Mouse (Mus musculus) adrenal gland, postnatal 36 days (tissue): ENCODE results near the gene Sspo. TPM values are rescaled to one million over a fixed set of nuclear protein-coding genes. Genes with fewer than 3 reads are reported as not detected.

Source experiments
- DNase-seq, 2 experiments: peaks; one replicate each; pipeline ENCODE4 v3.0.0; 2021; ENCODE audit warnings: mixed read lengths in 1 of 2
- long read RNA-seq, 2 experiments: library from polyadenylated mRNA; stranded (forward); transcript quantifications; one replicate each; pipeline ENCODE4 v2.0.0; 2021; ENCODE audit warnings: borderline sequencing depth in 2 of 2
- total RNA-seq, 2 experiments: library from RNA; stranded (reverse); gene quantifications; 2 replicates each; pipeline ENCODE4 v1.2.3; 2021

The Sspo gene
- 1 to 10 TPM; 1.9 to 2.4 TPM for total RNA-seq
- long read RNA-seq, experiment 1, partial matches to known transcripts = 2 of 3 reads
- long read RNA-seq, experiment 1, other reads (novel, unspliced or antisense) = 1 of 3 reads
- long read RNA-seq, experiment 2, partial matches to known transcripts = 0 of 1 reads
- long read RNA-seq, experiment 2, other reads (novel, unspliced or antisense) = 1 of 1 reads

GRCm38 (mm10) chr6:48447929-48448328 is at the start of gene Sspo:
Gene Sspo (plus strand): TSS chr6:48448229.
- no peak for DNase-seq

- DNase-seq = no peak
Observed at GRCm38 (mm10) chr6:48399906-48400305, 48.1 kb upstream of the Sspo start.

GRCm38 (mm10) chr6:48404071-48404470 is 44.0 kb upstream of the Sspo start:
- no peak for DNase-seq

GRCm38 (mm10) chr6:48409726-48410343 is 38.2 kb upstream of the Sspo start:
- no peak for DNase-seq

- DNase-seq = no peak
Observed at GRCm38 (mm10) chr6:48410551-48410950, 37.5 kb upstream of the Sspo start.

GRCm38 (mm10) chr6:48411193-48412092 is 36.6 kb upstream of the Sspo start:
- peak; percentile 43 to 49 for DNase-seq

- no peak for DNase-seq
Observed at GRCm38 (mm10) chr6:48412147-48412546, 35.9 kb upstream of the Sspo start.

- no peak for DNase-seq
Observed at GRCm38 (mm10) chr6:48412662-48413061, 35.4 kb upstream of the Sspo start.

- DNase-seq = no peak
Observed at GRCm38 (mm10) chr6:48413081-48413480, 34.9 kb upstream of the Sspo start.

- DNase-seq = no peak
Observed at GRCm38 (mm10) chr6:48414886-48415285, 33.1 kb upstream of the Sspo start.

- peak; percentile 87 to 93 for DNase-seq
Observed at GRCm38 (mm10) chr6:48415636-48416035, 32.4 kb upstream of the Sspo start.

GRCm38 (mm10) chr6:48416486-48416885 is 31.5 kb upstream of the Sspo start:
- no peak for DNase-seq

GRCm38 (mm10) chr6:48420647-48421046 is 27.4 kb upstream of the Sspo start:
- no peak for DNase-seq

GRCm38 (mm10) chr6:48423336-48423735 is 24.7 kb upstream of the Sspo start:
- DNase-seq = no peak

GRCm38 (mm10) chr6:48424074-48424473 is 24.0 kb upstream of the Sspo start:
- DNase-seq = no peak

GRCm38 (mm10) chr6:48426956-48427355 is 21.1 kb upstream of the Sspo start:
- no peak for DNase-seq

GRCm38 (mm10) chr6:48428769-48429557 is 19.1 kb upstream of the Sspo start:
- DNase-seq = no peak

- no peak for DNase-seq
Observed at GRCm38 (mm10) chr6:48430748-48431147, 17.3 kb upstream of the Sspo start.

GRCm38 (mm10) chr6:48432893-48433816 is 14.9 kb upstream of the Sspo start:
- DNase-seq = no peak

- no peak for DNase-seq
Observed at GRCm38 (mm10) chr6:48434651-48435050, 13.4 kb upstream of the Sspo start.

- DNase-seq = no peak
Observed at GRCm38 (mm10) chr6:48435111-48435510, 12.9 kb upstream of the Sspo start.
